Mouse (Mus musculus) kidney, adult 2 months (tissue): ENCODE measurements around the gene Egfem1.

Source experiments
- CTCF ChIP-seq: fragments of 200-500 bp; conservative IDR thresholded peaks from 2 replicates; pipeline ENCODE4 v1.5.1; 2011; ENCODE audit warnings: low read depth, mild to moderate bottlenecking, control low read depth, low read length, moderate library complexity, mixed read lengths; ENCODE audit not compliant: insufficient read depth, insufficient read length
- POLR2A ChIP-seq: fragments of 200-500 bp; IDR thresholded peaks from one replicate; pipeline ENCODE4 v1.6.1; 2011; ENCODE audit warnings: low read depth, low read length, control low read depth

DNA sequence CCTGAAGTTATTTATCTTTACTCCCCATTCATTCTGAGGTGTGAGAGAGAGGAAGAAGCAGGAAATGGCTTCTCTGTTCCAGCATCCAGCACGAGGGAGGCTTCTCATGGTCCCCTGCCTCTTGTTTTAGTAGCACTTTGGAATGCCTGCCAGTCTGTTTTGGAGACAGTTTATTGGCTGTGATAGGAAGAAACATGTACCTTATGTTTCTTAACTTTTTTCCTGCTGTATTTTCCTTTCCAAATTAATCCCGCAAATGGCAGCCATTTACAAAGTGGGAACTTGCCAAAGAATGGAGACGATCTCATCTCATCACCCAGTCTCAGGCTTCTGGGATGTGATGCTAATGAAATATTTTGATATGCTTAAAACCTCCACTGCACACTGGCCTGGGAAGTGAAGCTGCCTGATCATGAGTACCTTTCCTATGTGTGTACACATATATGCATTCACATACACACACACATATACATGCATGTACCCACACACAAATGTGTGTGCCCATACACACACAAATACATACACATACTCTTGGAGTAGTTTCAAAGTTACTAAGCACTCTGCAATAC is 260.5 kb downstream of the Egfem1 start:
- TF ChIP-seq CTCF (no peak), POLR2A (no peak)
